Mouse (Mus musculus) right cerebral cortex, adult 18-20 months (tissue): ENCODE measurements at regions not wholly inside any gene's neighbourhood (a gene's known extent, or its start where the extent isn't known, plus 50 kb on each side); places are given as distances from the start of the nearest gene placed in this dataset.
A peak's percentile ranks its signal among the peaks of the same experiment; 100 is the strongest.

Source experiments
- DNase-seq: peaks from one replicate; pipeline ENCODE4 v3.0.0; 2022; ENCODE audit warnings: mixed read lengths

GRCm38 (mm10) chr2:122863343-122863970, 98.4 kb downstream of the Sqor start:
- DNase-seq: no peak

GRCm38 (mm10) chr2:122863971-122864348, 98.9 kb downstream of the Sqor start:
- DNase-seq: no peak

- DNase-seq: no peak
Observed at GRCm38 (mm10) chr2:122887111-122887510, 122.1 kb downstream of the Sqor start.

- no peak for DNase-seq
Observed at GRCm38 (mm10) chr2:122887526-122887925, 122.5 kb downstream of the Sqor start.

GRCm38 (mm10) chr2:122905129-122906072, 140.4 kb downstream of the Sqor start:
- no peak for DNase-seq

GRCm38 (mm10) chr2:122916772-122917171, 151.7 kb downstream of the Sqor start:
- DNase-seq: peak; percentile 38

- peak; percentile 46 for DNase-seq
Observed at GRCm38 (mm10) chr2:122937922-122938321, 172.9 kb downstream of the Sqor start.

- no peak for DNase-seq
Observed at GRCm38 (mm10) chr2:122944841-122945240, 179.8 kb downstream of the Sqor start.

GRCm38 (mm10) chr2:122945891-122946290, 180.9 kb downstream of the Sqor start:
- DNase-seq: no peak

GRCm38 (mm10) chr2:122949031-122949430, 184.0 kb downstream of the Sqor start:
- no peak for DNase-seq

- no peak for DNase-seq
Observed at GRCm38 (mm10) chr2:122961701-122962100, 196.7 kb downstream of the Sqor start.

GRCm38 (mm10) chr2:122968809-122969628, 204.0 kb downstream of the Sqor start:
- DNase-seq: peak; percentile 39
